Mouse (Mus musculus) forebrain, embryonic 13.5 days (tissue): ENCODE results near the gene Gpr15. TPM values are rescaled to one million over a fixed set of nuclear protein-coding genes. Genes with fewer than 3 reads are reported as not detected.
A peak's percentile ranks its signal among the peaks of the same experiment; 100 is the strongest.

ENCODE experiments used
- ATAC-seq: fragments of 200-750 bp; cut with Nextera tagmentation; 2 replicates; pipeline ENCODE4 v1.8.0; 2017
- H3K27ac ChIP-seq: fragments of 300-500 bp; sonication (generic); 2 replicates; pipeline ENCODE4 v1.5.1; 2015; ENCODE audit warnings: inconsistent platforms, mild to moderate bottlenecking, moderate library complexity
- H3K27me3 ChIP-seq: fragments of 300-500 bp; sonication (generic); 2 replicates; pipeline ENCODE4 v1.6.1; 2015; ENCODE audit warnings: mild to moderate bottlenecking, inconsistent platforms
- H3K36me3 ChIP-seq: fragments of 300-500 bp; sonication (generic); 2 replicates; pipeline ENCODE4 v1.6.1; 2015; ENCODE audit warnings: mild to moderate bottlenecking, inconsistent platforms; ENCODE audit not compliant: poor library complexity, severe bottlenecking
- H3K4me1 ChIP-seq: fragments of 300-500 bp; sonication (generic); 2 replicates; pipeline ENCODE4 v1.6.1; 2015; ENCODE audit warnings: inconsistent platforms
- H3K4me2 ChIP-seq: fragments of 300-500 bp; sonication (generic); 2 replicates; pipeline ENCODE4 v1.6.1; 2015; ENCODE audit warnings: inconsistent platforms, mild to moderate bottlenecking, moderate library complexity
- H3K4me3 ChIP-seq: fragments of 300-500 bp; sonication (generic); 2 replicates; pipeline ENCODE4 v1.5.1; 2015; ENCODE audit warnings: mild to moderate bottlenecking, inconsistent platforms
- H3K9ac ChIP-seq: fragments of 300-500 bp; sonication (generic); 2 replicates; pipeline ENCODE4 v1.6.1; 2015; ENCODE audit warnings: mild to moderate bottlenecking, inconsistent platforms
- H3K9me3 ChIP-seq: fragments of 300-500 bp; sonication (generic); replicated peaks from 2 replicates; pipeline ENCODE4 v1.6.1; 2016; ENCODE audit warnings: inconsistent platforms
- WGBS: fragments of 180-500 bp; shearing (Covaris S2); methylation state at CpG from one replicate; pipeline ENCODE4 v1.1.7; 2015; 5-methylcytosine and 5-hydroxymethylcytosine counted together
- polyA plus RNA-seq: library from polyadenylated mRNA; unstranded; fragments of >200 nt; fragmentation: Nextera tagmentation; extraction: Ambion mirVana; gene quantifications from 2 replicates; pipeline ENCODE4 v1.2.1, GENCODE M21; 2015

Gpr15 gene
- polyA plus RNA-seq, 1 experiment from 2014 or later, result not detected

- H3K4me3 ChIP-seq, result no peak overlapping the region
- no peak overlapping the region for H3K4me2 ChIP-seq
- no peaks in the 10 kb centered on the region for H3K9me3 ChIP-seq
- no peak for ATAC-seq
- H3K36me3 ChIP-seq, result peaks cover 51% of the 10 kb centered on the region
- no peak overlapping the region for H3K27ac ChIP-seq
- H3K4me1 ChIP-seq, result no peaks in the 10 kb centered on the region
- H3K27me3 ChIP-seq, result no peaks in the 10 kb centered on the region
- WGBS, result 82% methylated on average over 5 of the region's 5 CpGs
- H3K9ac ChIP-seq, result no peak overlapping the region
Observed at GRCm38 (mm10) chr16:58677491-58677890, 41.4 kb downstream of the Gpr15 start.

- Histone ChIP-seq H3K4me1 (no peaks in the 10 kb centered on the region), H3K4me2 (no peak overlapping the region), H3K27ac (no peak overlapping the region), H3K27me3 (no peaks in the 10 kb centered on the region), H3K36me3 (peaks cover 50% of the 10 kb centered on the region), H3K9me3 (no peaks in the 10 kb centered on the region), H3K9ac (no peak overlapping the region), H3K4me3 (no peak overlapping the region)
- no peak for ATAC-seq
- 94% methylated on average over 3 of the region's 3 CpGs for WGBS
Observed at GRCm38 (mm10) chr16:58676633-58677032, 42.2 kb downstream of the Gpr15 start.

- no peaks in the 10 kb centered on the region for H3K4me1 ChIP-seq
- H3K4me2 ChIP-seq, result no peak overlapping the region
- H3K9me3 ChIP-seq, result no peaks in the 10 kb centered on the region
- no peak for ATAC-seq
- 90% methylated on average over 7 of the region's 7 CpGs for WGBS
- H3K9ac ChIP-seq, result no peak overlapping the region
- H3K36me3 ChIP-seq, result peaks cover 46% of the 10 kb centered on the region
- H3K27ac ChIP-seq, result no peak overlapping the region
- no peak overlapping the region for H3K4me3 ChIP-seq
- H3K27me3 ChIP-seq, result no peaks in the 10 kb centered on the region
Observed at GRCm38 (mm10) chr16:58676156-58676555, 42.7 kb downstream of the Gpr15 start.

- Histone ChIP-seq H3K4me3 (no peak overlapping the region), H3K4me2 (no peak overlapping the region), H3K27ac (no peak overlapping the region), H3K4me1 (peaks cover 4% of the 10 kb centered on the region), H3K9ac (no peak overlapping the region), H3K27me3 (no peaks in the 10 kb centered on the region), H3K9me3 (no peaks in the 10 kb centered on the region), H3K36me3 (peaks cover 41% of the 10 kb centered on the region)
- WGBS, result 93% methylated on average over 13 of the region's 13 CpGs
- ATAC-seq, result no peak
Observed at GRCm38 (mm10) chr16:58675256-58675655, 43.6 kb downstream of the Gpr15 start.

GRCm38 (mm10) chr16:58673811-58674410, 45.0 kb downstream of the Gpr15 start:
- peaks cover 4% of the 10 kb centered on the region for H3K4me1 ChIP-seq
- no peaks in the 10 kb centered on the region for H3K9me3 ChIP-seq
- no peak for ATAC-seq
- H3K27me3 ChIP-seq, result no peaks in the 10 kb centered on the region
- peaks cover 41% of the 10 kb centered on the region for H3K36me3 ChIP-seq
- H3K27ac ChIP-seq, result no peak overlapping the region
- no peak overlapping the region for H3K4me2 ChIP-seq
- no peak overlapping the region for H3K9ac ChIP-seq
- H3K4me3 ChIP-seq, result no peak overlapping the region
- WGBS, result 96% methylated on average over 15 of the region's 15 CpGs

GRCm38 (mm10) chr16:58672396-58672795, 46.5 kb downstream of the Gpr15 start:
- 93% methylated on average over 13 of the region's 13 CpGs for WGBS
- Histone ChIP-seq H3K9ac (no peak overlapping the region), H3K4me3 (no peak overlapping the region), H3K9me3 (no peaks in the 10 kb centered on the region), H3K4me1 (peaks cover 4% of the 10 kb centered on the region), H3K27me3 (no peaks in the 10 kb centered on the region), H3K4me2 (no peak overlapping the region), H3K36me3 (peaks cover 31% of the 10 kb centered on the region), H3K27ac (no peak overlapping the region)
- no peak for ATAC-seq

GRCm38 (mm10) chr16:58671212-58671985, 47.5 kb downstream of the Gpr15 start:
- WGBS, result 78% methylated on average over 8 of the region's 8 CpGs
- peak overlapping the region; percentile 87 for H3K4me3 ChIP-seq
- peaks cover 4% of the 10 kb centered on the region for H3K4me1 ChIP-seq
- H3K36me3 ChIP-seq, result peaks cover 28% of the 10 kb centered on the region
- H3K9me3 ChIP-seq, result no peaks in the 10 kb centered on the region
- H3K27ac ChIP-seq, result no peak overlapping the region
- H3K9ac ChIP-seq, result peak overlapping the region; percentile 84; the same call in 1 of the 2 replicates
- H3K4me2 ChIP-seq, result peak overlapping the region; percentile 85
- ATAC-seq, result no peak
- no peaks in the 10 kb centered on the region for H3K27me3 ChIP-seq

- Histone ChIP-seq H3K27ac (peak overlapping the region; percentile 85), H3K9me3 (no peaks in the 10 kb centered on the region), H3K4me3 (peak overlapping the region; percentile 87), H3K4me1 (peaks cover 4% of the 10 kb centered on the region), H3K9ac (peak overlapping the region; percentile 84), H3K27me3 (no peaks in the 10 kb centered on the region), H3K36me3 (peaks cover 24% of the 10 kb centered on the region), H3K4me2 (peak overlapping the region; percentile 85)
- no peak for ATAC-seq
- under 1% methylated on average over 25 of the region's 25 CpGs for WGBS
Observed at GRCm38 (mm10) chr16:58670643-58671042, 48.2 kb downstream of the Gpr15 start.

GRCm38 (mm10) chr16:58669917-58670630, 48.8 kb downstream of the Gpr15 start, which contains the start of gene Cpox:
Cpox (plus strand) TSS chr16:58670292.
- peak within 1 kb of the TSS; percentile 85 for H3K4me2 ChIP-seq
- H3K27ac ChIP-seq, result peak within 1 kb of the TSS; percentile 85
- no peaks in the 10 kb centered on the region for H3K27me3 ChIP-seq
- peak; percentile 99 for ATAC-seq
- no peaks in the 10 kb centered on the region for H3K9me3 ChIP-seq
- peak within 1 kb of the TSS; percentile 84 for H3K9ac ChIP-seq
- peaks cover 20% of the 10 kb centered on the region for H3K36me3 ChIP-seq
- under 1% methylated on average over 34 of the region's 51 CpGs for WGBS
- peaks cover 4% of the 10 kb centered on the region for H3K4me1 ChIP-seq
- peak within 1 kb of the TSS; percentile 87 for H3K4me3 ChIP-seq

- H3K27ac ChIP-seq, result no peak overlapping the region
- H3K27me3 ChIP-seq, result no peaks in the 10 kb centered on the region
- no peak overlapping the region for H3K9ac ChIP-seq
- no peak overlapping the region for H3K4me3 ChIP-seq
- 61% methylated on average over 5 of the region's 5 CpGs for WGBS
- peak overlapping the region; percentile 85 for H3K4me2 ChIP-seq
- peaks cover 4% of the 10 kb centered on the region for H3K4me1 ChIP-seq
- no peaks in the 10 kb centered on the region for H3K9me3 ChIP-seq
- no peak for ATAC-seq
- peaks cover 13% of the 10 kb centered on the region for H3K36me3 ChIP-seq
Observed at GRCm38 (mm10) chr16:58669264-58669663, 49.6 kb downstream of the Gpr15 start.

GRCm38 (mm10) chr16:58668586-58668985, 50.3 kb downstream of the Gpr15 start:
- WGBS, result 84% methylated on average over 3 of the region's 3 CpGs

More at GRCm38 (mm10) chr16:58668586-58668985, 50.3 kb downstream of the Gpr15 start:
- Histone ChIP-seq H3K27me3 (no peaks in the 10 kb centered on the region), H3K4me1 (peaks cover 4% of the 10 kb centered on the region), H3K9ac (no peak overlapping the region), H3K36me3 (peaks cover 6% of the 10 kb centered on the region; the same call in 1 of the 2 replicates), H3K4me3 (no peak overlapping the region), H3K27ac (no peak overlapping the region), H3K4me2 (no peak overlapping the region), H3K9me3 (no peaks in the 10 kb centered on the region)
- no peak for ATAC-seq
